Mouse (Mus musculus): ENCODE data around the gene Fam76a. TPM values are rescaled to one million over a fixed set of nuclear protein-coding genes. Genes with fewer than 3 reads are reported as not detected.
A peak's percentile ranks its signal among the peaks of the same experiment; 100 is the strongest.

The Fam76a gene
- total RNA-seq, 1 experiment from 2014 or later, result 36.6 TPM

DNA sequence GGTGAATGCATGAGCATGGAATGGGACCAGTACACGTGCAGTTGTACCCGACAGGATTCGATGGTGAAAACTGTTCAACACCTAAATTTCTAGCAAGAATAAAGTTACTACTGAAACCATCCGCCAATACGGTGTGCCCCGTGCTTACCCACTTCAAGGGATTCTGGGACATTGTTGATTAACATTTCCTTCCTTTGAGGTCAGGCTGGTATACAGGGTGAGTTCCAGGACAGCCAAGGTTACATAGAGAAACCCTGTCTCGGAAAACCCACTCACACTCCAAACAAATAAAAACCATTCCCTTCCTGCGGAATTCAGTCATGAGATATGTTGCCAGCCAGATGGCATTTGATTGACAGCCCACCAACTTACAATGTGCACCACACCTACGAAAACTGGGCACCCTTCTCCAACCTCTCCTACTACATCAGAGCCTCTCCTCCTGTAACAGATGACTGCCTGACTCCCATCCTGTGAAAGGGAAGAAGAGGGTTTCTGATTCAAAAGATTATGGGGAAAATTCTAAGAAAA, 37.4 kb downstream of the Fam76a start:
- no peak for DNase-seq

GRCm38 (mm10) chr4:132884064-132884843, 38.1 kb downstream of the Fam76a start, which contains the start of gene Stx12:
Gene Stx12, minus strand, starts transcription at chr4:132884509.
- peak; percentile 92 for DNase-seq

GRCm38 (mm10) chr4:132883561-132884063, 38.7 kb downstream of the Fam76a start:
- no peak for DNase-seq

DNA sequence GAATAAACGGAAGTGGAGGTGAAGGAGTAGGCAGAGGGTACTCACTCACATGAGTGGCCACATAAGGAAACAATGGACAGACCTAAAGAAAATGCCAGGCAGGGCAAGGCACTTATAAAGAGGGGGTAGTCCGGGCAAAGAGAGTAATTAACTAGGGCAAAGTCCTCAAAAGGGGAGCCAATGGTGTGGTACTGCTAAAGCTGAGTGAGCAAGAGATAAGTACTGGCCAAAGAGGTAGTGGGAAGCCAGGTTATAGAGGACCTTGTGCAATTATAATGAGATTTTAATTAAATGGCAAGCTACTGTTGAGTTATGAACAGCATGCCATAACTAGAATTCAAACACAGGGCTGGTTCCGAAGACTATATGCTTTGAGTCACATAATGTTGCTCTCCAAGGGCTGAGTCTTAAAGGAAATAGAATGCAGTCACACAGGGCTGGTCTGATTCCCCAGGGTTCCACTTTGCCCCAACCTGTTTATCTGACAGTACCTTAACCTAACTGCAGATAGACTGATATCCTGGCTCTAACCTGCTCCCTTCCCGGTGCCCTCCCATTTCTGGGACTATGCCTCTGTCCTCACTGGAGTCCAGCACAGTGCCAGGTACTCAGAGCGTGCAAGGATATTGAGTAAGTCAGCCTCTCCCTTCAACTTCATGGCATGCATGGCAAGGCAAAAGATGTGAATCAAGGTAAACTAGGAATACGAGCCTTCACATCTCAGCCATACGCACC, 47.8 kb downstream of the Fam76a start:
- no peak for DNase-seq

GRCm38 (mm10) chr4:132873481-132874362, 48.6 kb downstream of the Fam76a start:
- DNase-seq, result no peak

DNA sequence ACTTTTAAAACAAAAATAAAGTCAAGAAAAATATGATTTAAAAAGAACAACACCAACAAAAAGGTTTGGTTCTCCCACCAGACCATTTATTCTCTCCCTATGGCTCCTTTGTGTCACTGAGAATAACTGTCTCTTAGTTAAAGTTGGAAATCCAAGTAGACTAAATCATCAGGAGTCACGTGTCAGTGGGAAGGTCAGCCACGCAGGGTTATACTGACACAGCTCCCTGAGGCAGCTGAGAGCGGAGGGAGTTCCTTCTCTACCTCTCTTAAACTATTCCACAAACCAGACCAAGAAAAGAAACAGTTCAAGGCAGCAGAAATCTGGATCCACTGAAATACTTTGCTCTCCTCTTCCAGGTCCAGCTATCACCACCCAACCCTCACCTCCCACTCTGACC, 51.2 kb downstream of the Fam76a start:
- peak; percentile 27 for DNase-seq

- DNase-seq, result no peak
Measured at GRCm38 (mm10) chr4:132864856-132865255, 57.5 kb downstream of the Fam76a start.

- no peak for DNase-seq
Measured at GRCm38 (mm10) chr4:132863012-132863411, 59.3 kb downstream of the Fam76a start.

DNA sequence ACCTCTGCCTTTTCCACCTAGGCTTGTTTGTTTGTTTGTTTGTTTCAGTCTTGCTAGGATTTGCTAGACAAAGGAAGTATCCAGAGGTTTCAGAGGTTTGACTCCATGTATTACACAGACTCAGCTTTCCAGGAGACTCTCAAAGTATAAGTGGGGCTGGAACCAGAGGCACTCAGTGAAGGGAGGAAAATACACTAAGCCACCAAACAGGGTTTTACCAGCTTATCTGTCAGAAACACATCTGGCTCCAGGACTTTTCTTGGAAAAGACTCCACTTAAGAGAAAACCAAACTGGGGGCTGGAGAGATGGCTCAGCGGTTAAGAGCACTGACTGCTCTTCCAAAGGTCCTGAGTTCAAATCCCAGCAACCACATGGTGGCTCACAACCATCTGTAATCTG, 61.5 kb downstream of the Fam76a start:
- no peak for DNase-seq

Other genes with a start within 250 kb of the Fam76a start
- 7.2 and 10.1 TPM in 2 replicates for gene Xkr8, start 190.0 kb downstream of the Fam76a start, total RNA-seq (2021)
- 35.5 and 35.9 TPM in 2 replicates for gene Smpdl3b, start 165.3 kb downstream of the Fam76a start, total RNA-seq (2021)
- gene Rpa2, start 154.2 kb downstream of the Fam76a start, total RNA-seq (2021), result 17.7 and 19.4 TPM in 2 replicates
- gene Themis2, start 126.2 kb downstream of the Fam76a start, total RNA-seq (2021), result 0.48 and 1.4 TPM in 2 replicates
- gene Ppp1r8, start 79.4 kb downstream of the Fam76a start, total RNA-seq (2021), result 46.7 and 51.5 TPM in 2 replicates
- 56.4 and 57.6 TPM in 2 replicates for gene Stx12, start 38.0 kb downstream of the Fam76a start, total RNA-seq (2021)
- gene Fgr, start 51.5 kb upstream of the Fam76a start, total RNA-seq (2021), result 0.33 TPM in 1 of 2 replicates, not detected in the other
- 91.4 and 96.4 TPM in 2 replicates for gene Ahdc1, start 88.7 kb upstream of the Fam76a start, total RNA-seq (2021)
- 107 and 137 TPM in 2 replicates for gene Wasf2, start 207.9 kb upstream of the Fam76a start, total RNA-seq (2021)